Mouse (Mus musculus) lung, adult 2 months (tissue): ENCODE measurements at regions not wholly inside any gene's neighbourhood (a gene's known extent, or its start where the extent isn't known, plus 50 kb on each side); places are given as distances from the start of the nearest gene placed in this dataset.

Experiments used
- CTCF ChIP-seq: fragments of 200-500 bp; IDR thresholded peaks from 2 replicates; pipeline ENCODE4 v1.5.1; 2011; ENCODE audit warnings: mild to moderate bottlenecking, low read length, control low read depth; ENCODE audit not compliant: insufficient read depth
- POLR2A ChIP-seq: fragments of 200-500 bp; IDR thresholded peaks from 2 replicates; pipeline ENCODE4 v1.6.1; 2011; ENCODE audit warnings: low read depth, mild to moderate bottlenecking, control low read depth, low read length, borderline replicate concordance; ENCODE audit errors: extremely low read depth

- TF ChIP-seq CTCF (no peak), POLR2A (no peak)
Measured at GRCm38 (mm10) chrX:99552778-99553177, 81.7 kb upstream of the Pja1 start.
